Mouse (Mus musculus) skeletal muscle tissue, postnatal 0 days (tissue): Measurements from ENCODE around the gene Gm13278. TPM values are rescaled to one million over a fixed set of nuclear protein-coding genes. Genes with fewer than 3 reads are reported as not detected.

Experiments used
- polyA plus RNA-seq: library from polyadenylated mRNA; unstranded; fragments of >200 nt; fragmentation: Nextera tagmentation; extraction: Ambion mirVana; gene quantifications from 2 replicates; pipeline ENCODE4 v1.2.1, GENCODE M21; 2015

Gm13278 gene
- not detected in 2 replicates for polyA plus RNA-seq

GRCm38 (mm10) chr4:88791250-88791649 is at the start of gene Gm13278:
Gene Gm13278, plus strand, starts transcription at chr4:88791550.

GRCm38 (mm10) chr4:88754818-88755340 is 36.5 kb upstream of the Gm13278 start, which contains the start of gene Gm13271:
Gene Gm13271, plus strand, starts transcription at chr4:88754868.

GRCm38 (mm10) chr4:88759610-88760268 is 31.6 kb upstream of the Gm13278 start, which contains the start of gene Gm13283:
Gene Gm13283, plus strand, starts transcription at chr4:88760119.

GRCm38 (mm10) chr4:88773534-88773933 is 17.8 kb upstream of the Gm13278 start, which contains the start of gene Gm13290:
Gene Gm13290, plus strand, starts transcription at chr4:88773834.

GRCm38 (mm10) chr4:88776622-88777021 is 14.7 kb upstream of the Gm13278 start, which contains the start of gene Gm13289:
Gene Gm13289, plus strand, starts transcription at chr4:88776922.

GRCm38 (mm10) chr4:88779550-88779949 is 11.8 kb upstream of the Gm13278 start, which contains the start of gene Gm13272:
Gene Gm13272, plus strand, starts transcription at chr4:88779850.

GRCm38 (mm10) chr4:88781831-88782230 is 9.5 kb upstream of the Gm13278 start, which contains the start of gene Ifnz:
Gene Ifnz, plus strand, starts transcription at chr4:88782131.

GRCm38 (mm10) chr4:88785409-88785808 is 5.9 kb upstream of the Gm13278 start, which contains the start of gene Gm13276:
Gene Gm13276, plus strand, starts transcription at chr4:88785709.

GRCm38 (mm10) chr4:88788402-88788801 is 2.9 kb upstream of the Gm13278 start, which contains the start of gene Gm13277:
Gene Gm13277, plus strand, starts transcription at chr4:88788632.

GRCm38 (mm10) chr4:88793936-88794675 is 2.8 kb downstream of the Gm13278 start, which contains the start of gene Gm13275:
Gene Gm13275, plus strand, starts transcription at chr4:88794487.

GRCm38 (mm10) chr4:88797097-88797496 is 5.7 kb downstream of the Gm13278 start, which contains the start of gene Gm13279:
Gene Gm13279, plus strand, starts transcription at chr4:88797397.

GRCm38 (mm10) chr4:88799365-88799764 is 8.0 kb downstream of the Gm13278 start, which contains the start of gene Gm13285:
Gene Gm13285, plus strand, starts transcription at chr4:88799665.

GRCm38 (mm10) chr4:88802954-88803353 is 11.6 kb downstream of the Gm13278 start, which contains the start of gene Gm13287:
Gene Gm13287, plus strand, starts transcription at chr4:88803254.

GRCm38 (mm10) chr4:88805231-88805630 is 13.9 kb downstream of the Gm13278 start, which contains the start of gene Gm13288:
Gene Gm13288, plus strand, starts transcription at chr4:88805531.

GRCm38 (mm10) chr4:88815928-88816327 is 24.6 kb downstream of the Gm13278 start, which contains the start of gene Ifna7:
Gene Ifna7, plus strand, starts transcription at chr4:88816228.

GRCm38 (mm10) chr4:88819659-88820058 is 28.3 kb downstream of the Gm13278 start, which contains the start of gene Ifna11:
Gene Ifna11, plus strand, starts transcription at chr4:88819959.

GRCm38 (mm10) chr4:88827116-88827515 is 35.8 kb downstream of the Gm13278 start, which contains the start of gene Ifna6:
Gene Ifna6, plus strand, starts transcription at chr4:88827416.

GRCm38 (mm10) chr4:88835225-88835624 is 43.9 kb downstream of the Gm13278 start, which contains the start of gene Ifna5:
Gene Ifna5, plus strand, starts transcription at chr4:88835525.

GRCm38 (mm10) chr4:88841438-88841911 is 50.1 kb downstream of the Gm13278 start, which contains the start of gene Ifna4:
Gene Ifna4, plus strand, starts transcription at chr4:88841861.

